12 mouse cellular contexts compared by ENCODE assay signal in genomic region chr1:134913535-134913934, GRCm38 (mm10). TPM values are rescaled to one million over a fixed set of nuclear protein-coding genes. Genes with fewer than 3 reads are reported as not detected.
A peak's percentile ranks its signal among the peaks of the same experiment; 100 is the strongest.
DNase-seq lines count a peak whose midpoint lies in the region; ATAC-seq lines count a peak whose summit lies in the region.
"Had no signal": no experiment of that assay in that cellular context is flagged by ENCODE, and none has a peak within 500 bp of the region (broad histone marks: within the 10 kb centered on the region; RNA-seq: fewer than 3 reads in every experiment).

No protein-coding gene starts in this region.

- H3K4me3 ChIP-seq in heart, embryonic 13.5 days = no peak overlapping the region
- H3K4me3 ChIP-seq in forebrain, embryonic 11.5 days (ENCODE audit: low read depth, low read length) = no peak overlapping the region
- H3K4me3 ChIP-seq: embryonic facial prominence, embryonic 15.5 days; hindbrain, embryonic 13.5 days; liver, embryonic 13.5 days; midbrain, embryonic 12.5 days had no signal

- peak overlapping the region; percentile 40 for H3K27ac ChIP-seq in heart, embryonic 13.5 days (replicated peaks)
- H3K27ac ChIP-seq in forebrain, embryonic 11.5 days (ENCODE audit: low read depth, low read length) = no peak overlapping the region
- H3K27ac ChIP-seq: embryonic facial prominence, embryonic 15.5 days; hindbrain, embryonic 13.5 days; liver, embryonic 13.5 days; midbrain, embryonic 12.5 days had no signal

- no peak overlapping the region for H3K9ac ChIP-seq in heart, embryonic 13.5 days
- H3K9ac ChIP-seq in forebrain, embryonic 11.5 days (ENCODE audit: low read length) = no peak overlapping the region
- H3K9ac ChIP-seq: embryonic facial prominence, embryonic 15.5 days; hindbrain, embryonic 13.5 days; liver, embryonic 13.5 days; midbrain, embryonic 12.5 days had no signal

- peaks cover 71% of the 10 kb centered on the region for H3K4me1 ChIP-seq in heart, embryonic 13.5 days
- no peaks in the 10 kb centered on the region for H3K4me1 ChIP-seq in forebrain, embryonic 11.5 days (replicated peaks; ENCODE audit: control insufficient read depth, insufficient read depth, low read length)
- H3K4me1 ChIP-seq: midbrain, embryonic 12.5 days had no signal

- no peak for ATAC-seq in heart, embryonic 13.5 days (ENCODE audit: extremely low read depth, insufficient number of reproducible peaks, low FRiP score, low TSS enrichment)
- no peak for ATAC-seq in forebrain, embryonic 11.5 days (replicated peaks; ENCODE audit: low FRiP score)

- intact Hi-C loops in left cerebral cortex, postnatal 4 days (cut with DNase I) = no loop called here

- DNase-seq in left cerebral cortex, postnatal 4 days = peak; percentile 12
- DNase-seq in left cerebral cortex, adult 18-20 months (ENCODE audit: low spot score in 2 of 2) = no peak
- DNase-seq in adrenal gland, postnatal 25 days = peak; percentile 21
- DNase-seq in cerebellum, postnatal 25 days = peak; percentile 40 to 66
- no peak for DNase-seq in yolk sac, embryonic 10.5 days (ENCODE audit: low spot score)
- DNase-seq in frontal cortex, postnatal 25 days (ENCODE audit: low spot score in 2 of 2) = no peak
- no peak for DNase-seq in forebrain, embryonic 11.5 days (ENCODE audit: low spot score)
- DNase-seq: liver, embryonic 13.5 days had no signal

- H3K9me3 ChIP-seq in heart, embryonic 13.5 days = no peaks in the 10 kb centered on the region
- no peaks in the 10 kb centered on the region for H3K9me3 ChIP-seq in forebrain, embryonic 11.5 days (ENCODE audit: control insufficient read depth, low read length)
- H3K9me3 ChIP-seq: embryonic facial prominence, embryonic 15.5 days; hindbrain, embryonic 13.5 days; liver, embryonic 13.5 days; midbrain, embryonic 12.5 days had no signal

- H3K36me3 ChIP-seq in heart, embryonic 13.5 days = no peaks in the 10 kb centered on the region
- no peaks in the 10 kb centered on the region for H3K36me3 ChIP-seq in forebrain, embryonic 11.5 days (ENCODE audit: control insufficient read depth, insufficient read depth, low read length)
- H3K36me3 ChIP-seq: embryonic facial prominence, embryonic 15.5 days; hindbrain, embryonic 13.5 days; liver, embryonic 13.5 days; midbrain, embryonic 12.5 days had no signal

- H3K4me2 ChIP-seq in heart, embryonic 13.5 days = no peak overlapping the region
- no peak overlapping the region for H3K4me2 ChIP-seq in forebrain, embryonic 11.5 days (ENCODE audit: low read depth, low read length, severe bottlenecking)
- H3K4me2 ChIP-seq: embryonic facial prominence, embryonic 15.5 days; hindbrain, embryonic 13.5 days; liver, embryonic 13.5 days; midbrain, embryonic 12.5 days had no signal

- 87% methylated on average over 4 of the region's 4 CpGs for WGBS in heart, embryonic 13.5 days
- 91% methylated on average over 4 of the region's 4 CpGs for WGBS in forebrain, embryonic 11.5 days

- no peaks in the 10 kb centered on the region for H3K27me3 ChIP-seq in heart, embryonic 13.5 days (replicated peaks)
- H3K27me3 ChIP-seq in forebrain, embryonic 11.5 days (ENCODE audit: control insufficient read depth, insufficient read depth, low read length) = no peaks in the 10 kb centered on the region
- H3K27me3 ChIP-seq: embryonic facial prominence, embryonic 15.5 days; hindbrain, embryonic 13.5 days; liver, embryonic 13.5 days; midbrain, embryonic 12.5 days had no signal

RNA-seq across cellular contexts. Expression of gene Ppp1r12b, which starts 42.2 kb away (rescaled TPM):
- 10 to 100 TPM; 61.4 to 62.1 TPM for total RNA-seq in left cerebral cortex, postnatal 4 days (2021)
- total RNA-seq in left cerebral cortex, adult 18-20 months (2021) = 10 to 100 TPM; 74.7 to 78.5 TPM
- 13.8 and 15.2 TPM in 2 replicates for total RNA-seq in adrenal gland, postnatal 25 days (2021)
- polyA plus RNA-seq in heart, embryonic 13.5 days (2015; fragmentation: Nextera tagmentation; extraction: Ambion mirVana) = 20.3 and 20.4 TPM in 2 replicates
- 12.2 and 14.0 TPM in 2 replicates for polyA plus RNA-seq in forebrain, embryonic 11.5 days (2014; fragmentation: Nextera tagmentation; extraction: Ambion mirVana)

RNA-seq across cellular contexts. Expression of gene Ube2t, which starts 48.8 kb away (rescaled TPM):
- total RNA-seq in left cerebral cortex, postnatal 4 days (2021) = 1 to 10 TPM; 2.3 to 3.0 TPM
- 1 to 10 TPM; 1.6 to 1.8 TPM for total RNA-seq in left cerebral cortex, adult 18-20 months (2021)
- total RNA-seq in adrenal gland, postnatal 25 days (2021) = 3.9 and 4.9 TPM in 2 replicates
- 42.5 and 51.5 TPM in 2 replicates for polyA plus RNA-seq in heart, embryonic 13.5 days (2015; fragmentation: Nextera tagmentation; extraction: Ambion mirVana)
- polyA plus RNA-seq in forebrain, embryonic 11.5 days (2014; fragmentation: Nextera tagmentation; extraction: Ambion mirVana) = 53.4 and 56.5 TPM in 2 replicates

Comparison
In these comparisons a context has a peak if more than half of its experiments do, and no peak if none do; other contexts are left out.
1. DNase-seq: peak in left cerebral cortex, postnatal 4 days (single experiment), adrenal gland, postnatal 25 days (single experiment) and cerebellum, postnatal 25 days (2 of 2); none in left cerebral cortex, adult 18-20 months (0 of 2), yolk sac, embryonic 10.5 days (single experiment), frontal cortex, postnatal 25 days (0 of 2) and forebrain, embryonic 11.5 days (single experiment).